Mouse (Mus musculus): Measurements from ENCODE around the gene Gabrg3. TPM values are rescaled to one million over a fixed set of nuclear protein-coding genes. Genes with fewer than 3 reads are reported as not detected.

The Gabrg3 gene
- total and polyA plus RNA-seq, 3 experiments = not detected

DNA sequence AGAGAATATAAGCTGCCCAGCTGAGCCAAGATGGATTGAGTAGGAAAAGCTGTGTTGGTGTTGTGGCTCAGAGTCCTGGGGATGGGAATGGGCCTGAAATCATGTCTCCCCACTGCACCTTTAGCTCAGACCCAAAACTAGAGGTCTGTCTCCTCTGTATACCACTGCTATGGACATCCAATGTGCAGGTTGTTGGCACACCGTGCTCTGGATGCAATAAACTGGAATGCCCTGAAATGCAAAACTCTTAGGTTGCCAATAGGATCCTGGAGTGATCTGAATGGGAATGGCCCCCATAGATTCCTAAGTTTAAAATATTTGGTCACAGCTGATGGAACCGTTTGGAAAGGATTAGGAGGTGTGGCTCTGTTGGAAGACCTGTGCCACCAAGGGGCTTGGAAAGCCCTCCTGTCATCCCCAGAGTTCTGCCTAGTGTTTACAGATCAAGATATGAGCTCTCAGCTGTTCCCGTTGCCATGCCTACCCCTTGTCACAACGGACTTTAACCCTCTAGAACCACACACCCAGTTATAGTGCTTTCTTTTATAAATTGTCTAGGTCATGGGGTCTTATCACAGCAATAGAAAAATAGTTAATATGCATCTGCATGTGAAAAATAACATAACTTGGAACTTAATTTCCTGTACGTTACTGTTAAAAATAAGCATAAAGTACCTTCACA lies 128.0 kb downstream of the Gabrg3 start:
- Histone ChIP-seq H3K4me3 (replicated peaks in 1 of 3; ENCODE audit: low read depth in 2 of 3, low read length in 2 of 3, poor library complexity in 1 of 3) (no peak overlapping the region), H3K4me1 (ENCODE audit: control insufficient read depth in 1 of 2, insufficient read depth in 2 of 2) (no peaks in the 10 kb centered on the region), H3K4me2 (ENCODE audit: insufficient read depth, low read depth, poor library complexity, severe bottlenecking) (no peak overlapping the region), H3K36me3 (replicated peaks in 1 of 2; ENCODE audit: control insufficient read depth in 1 of 2, insufficient read depth in 1 of 2, low read length in 1 of 2) (no peaks in the 10 kb centered on the region), H3K9ac (ENCODE audit: insufficient read depth, low read depth) (no peak overlapping the region), H3K27me3 (replicated peaks) (no peaks in the 10 kb centered on the region), H3K27ac (ENCODE audit: insufficient read depth, low read depth) (no peak overlapping the region), H3K9me3 (replicated peaks; ENCODE audit: low read length) (peaks cover 34% of the 10 kb centered on the region), H3K79me2 (replicated peaks; ENCODE audit: control insufficient read depth, extremely low read depth, insufficient read depth, poor library complexity, severe bottlenecking) (no peaks in the 10 kb centered on the region)
- no peak for TF ChIP-seq SIN3A (IDR thresholded peaks at IDR 0.05; ENCODE audit: low read length)
- no peak for TF ChIP-seq CTCF (conservative IDR thresholded peaks at IDR 0.05 in 1 of 2, IDR thresholded peaks at IDR 0.05 in 1 of 2; ENCODE audit: low read depth in 2 of 2, low read length in 2 of 2)
- TF ChIP-seq ELF1 (IDR thresholded peaks at IDR 0.05; ENCODE audit: low read depth, low read length) = no peak
- TF ChIP-seq EP300 (IDR thresholded peaks at IDR 0.05; ENCODE audit: low read length) = no peak
- no peak for TF ChIP-seq MAFK (IDR thresholded peaks at IDR 0.05; ENCODE audit: insufficient replicate concordance, low read length)
- no peak for TF ChIP-seq CHD2 (IDR thresholded peaks at IDR 0.05; ENCODE audit: low read length)
- TF ChIP-seq CHD1 (IDR thresholded peaks at IDR 0.05; ENCODE audit: low read depth, low read length) = no peak
- TF ChIP-seq HCFC1 (IDR thresholded peaks at IDR 0.05; ENCODE audit: low read depth, low read length) = no peak
- TF ChIP-seq ZNF384 (IDR thresholded peaks at IDR 0.05; ENCODE audit: low read depth, low read length) = no peak
- no peak for TF ChIP-seq ETS1 (conservative IDR thresholded peaks at IDR 0.05; ENCODE audit: low read depth, low read length)
- no peak for TF ChIP-seq SMC3 (IDR thresholded peaks at IDR 0.05; ENCODE audit: low read depth, low read length)
- TF ChIP-seq PAX5 (IDR thresholded peaks at IDR 0.05; ENCODE audit: low read length) = no peak
- in situ Hi-C loops (cut with MboI; ENCODE audit: low pct_ligation_motif_present, low pct_unique_long_range_greater_than_20kb, low sequenced_read_pairs) (no loop called here), dilution Hi-C loops (cut with MboI; ENCODE audit: extremely low pct_ligation_motif_present, extremely low pct_unique_long_range_greater_than_20kb, low sequenced_read_pairs) (no loop called here)
- DNase-seq (ENCODE audit: extremely low read depth) = no peak

DNA sequence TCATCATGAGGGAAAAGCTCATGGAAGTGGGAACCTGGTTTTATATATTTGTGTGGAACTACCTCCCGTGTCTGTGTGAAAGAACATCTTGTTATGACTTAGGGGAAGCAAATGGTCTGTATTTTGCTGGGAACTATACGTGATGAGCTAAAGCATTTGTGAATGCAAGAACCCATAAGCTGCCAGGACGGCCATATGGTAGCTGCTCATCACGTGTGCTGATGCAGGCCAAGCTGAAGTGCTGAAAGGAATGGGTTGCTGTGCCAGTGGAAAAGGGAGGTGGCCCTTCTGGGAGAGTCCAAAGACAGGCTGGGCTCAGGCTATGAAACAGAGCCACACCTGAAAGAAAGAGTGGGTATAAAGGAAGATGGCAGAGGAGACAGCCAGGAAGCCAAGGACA lies 143.0 kb downstream of the Gabrg3 start:
- Histone ChIP-seq H3K9me3 (replicated peaks; ENCODE audit: low read length) (peaks cover 47% of the 10 kb centered on the region), H3K27me3 (replicated peaks) (no peaks in the 10 kb centered on the region), H3K27ac (ENCODE audit: insufficient read depth, low read depth) (no peak overlapping the region), H3K4me2 (ENCODE audit: insufficient read depth, low read depth, poor library complexity, severe bottlenecking) (no peak overlapping the region), H3K9ac (ENCODE audit: insufficient read depth, low read depth) (no peak overlapping the region), H3K4me3 (replicated peaks in 1 of 3; ENCODE audit: low read depth in 2 of 3, low read length in 2 of 3, poor library complexity in 1 of 3) (no peak overlapping the region), H3K4me1 (ENCODE audit: control insufficient read depth in 1 of 2, insufficient read depth in 2 of 2) (no peaks in the 10 kb centered on the region), H3K79me2 (replicated peaks; ENCODE audit: control insufficient read depth, extremely low read depth, insufficient read depth, poor library complexity, severe bottlenecking) (no peaks in the 10 kb centered on the region), H3K36me3 (replicated peaks in 1 of 2; ENCODE audit: control insufficient read depth in 1 of 2, insufficient read depth in 1 of 2, low read length in 1 of 2) (no peaks in the 10 kb centered on the region)
- dilution Hi-C loops (cut with MboI; ENCODE audit: extremely low pct_ligation_motif_present, extremely low pct_unique_long_range_greater_than_20kb, low sequenced_read_pairs) (no loop called here), in situ Hi-C loops (cut with MboI; ENCODE audit: low pct_ligation_motif_present, low pct_unique_long_range_greater_than_20kb, low sequenced_read_pairs) (no loop called here)
- TF ChIP-seq POLR2AphosphoS2 (IDR thresholded peaks at IDR 0.05; ENCODE audit: low read depth, low read length) (no peak), RCOR1 (conservative IDR thresholded peaks at IDR 0.05; ENCODE audit: low read depth, low read length) (no peak), BHLHE40 (IDR thresholded peaks at IDR 0.05; ENCODE audit: low read depth, low read length) (no peak), MXI1 (IDR thresholded peaks at IDR 0.05; ENCODE audit: low read depth, low read length) (no peak), CHD1 (IDR thresholded peaks at IDR 0.05; ENCODE audit: low read depth, low read length) (no peak), USF2 (conservative IDR thresholded peaks at IDR 0.05; ENCODE audit: low read depth, low read length) (no peak), SIN3A (IDR thresholded peaks at IDR 0.05; ENCODE audit: low read length) (no peak), PAX5 (IDR thresholded peaks at IDR 0.05; ENCODE audit: low read length) (no peak), E2F4 (IDR thresholded peaks at IDR 0.05; ENCODE audit: insufficient replicate concordance, low read depth, low read length) (no peak), TBP (conservative IDR thresholded peaks at IDR 0.05; ENCODE audit: low read depth, low read length) (no peak), ZNF384 (IDR thresholded peaks at IDR 0.05; ENCODE audit: low read depth, low read length) (no peak)
- no peak for DNase-seq (ENCODE audit: extremely low read depth)

Data from CH12.LX (cell line).